Mouse (Mus musculus) cerebellum, adult 9-10 months (tissue): ENCODE measurements at regions not wholly inside any gene's neighbourhood (a gene's known extent, or its start where the extent isn't known, plus 50 kb on each side); places are given as distances from the start of the nearest gene placed in this dataset.

Experiments used
- DNase-seq: peaks from one replicate; pipeline ENCODE4 v3.0.0; 2022

DNA sequence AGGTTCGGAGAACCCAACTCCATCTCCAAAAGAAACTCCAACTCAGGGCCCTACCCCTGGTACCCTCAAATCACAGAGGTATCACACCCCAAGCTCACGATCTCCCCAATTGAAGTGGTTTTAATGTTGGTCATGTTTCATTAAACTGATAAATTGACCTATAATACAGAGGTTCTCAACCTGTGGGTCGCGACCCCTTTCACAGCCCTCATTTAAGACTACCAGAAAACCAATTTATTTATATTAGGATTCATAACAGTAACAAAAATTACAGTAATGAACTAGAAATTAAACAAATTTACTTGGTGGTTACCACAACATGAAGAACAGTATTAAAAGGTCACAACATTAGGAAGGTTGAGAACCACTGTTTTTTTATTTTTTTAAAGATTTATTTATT, 67.4 kb upstream of the Rad23b start:
- DNase-seq, result no peak

DNA sequence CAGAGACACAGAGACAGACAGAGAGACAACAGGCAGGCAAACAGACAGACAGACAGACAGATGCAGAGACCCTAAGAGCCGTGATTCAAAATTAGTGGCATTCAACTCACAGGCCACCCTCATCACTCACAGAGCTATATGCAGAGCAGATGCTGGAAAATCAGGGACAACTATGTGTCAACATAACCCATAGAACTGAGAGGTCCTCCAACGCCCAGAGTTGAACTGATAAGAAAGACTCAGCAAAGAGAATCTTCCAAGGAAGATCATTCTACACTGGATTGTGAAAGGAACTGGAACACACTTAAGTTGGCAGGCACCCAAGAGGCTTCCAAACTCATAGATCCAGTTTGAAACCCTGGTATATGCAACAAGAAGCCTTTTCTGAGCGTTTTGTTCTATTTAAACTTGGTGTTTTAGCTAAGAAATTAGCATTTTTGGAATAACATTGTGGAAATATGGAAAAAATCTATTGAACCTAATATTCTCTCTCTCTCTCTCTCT, 65.1 kb upstream of the Rad23b start:
- no peak for DNase-seq

DNA sequence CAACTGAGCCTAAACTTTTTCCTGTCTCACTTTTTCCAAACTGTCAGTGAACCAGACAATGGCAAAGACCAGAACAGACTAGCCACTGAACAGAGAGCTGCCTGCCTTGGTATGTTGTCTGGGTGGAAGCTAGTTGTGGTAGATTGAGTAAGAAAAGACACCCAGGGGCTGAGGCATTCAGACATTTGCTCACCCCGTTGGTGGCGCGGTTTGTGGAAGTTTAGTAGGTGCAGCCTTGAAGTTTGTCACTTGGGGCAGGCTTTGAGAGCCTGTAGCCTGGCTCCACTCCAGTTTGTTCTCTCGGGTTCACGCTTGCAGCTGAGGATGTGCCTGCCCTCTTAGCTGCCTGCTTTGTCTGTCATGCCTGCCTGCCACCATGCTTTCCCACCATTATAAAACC, 64.2 kb upstream of the Rad23b start:
- no peak for DNase-seq

DNA sequence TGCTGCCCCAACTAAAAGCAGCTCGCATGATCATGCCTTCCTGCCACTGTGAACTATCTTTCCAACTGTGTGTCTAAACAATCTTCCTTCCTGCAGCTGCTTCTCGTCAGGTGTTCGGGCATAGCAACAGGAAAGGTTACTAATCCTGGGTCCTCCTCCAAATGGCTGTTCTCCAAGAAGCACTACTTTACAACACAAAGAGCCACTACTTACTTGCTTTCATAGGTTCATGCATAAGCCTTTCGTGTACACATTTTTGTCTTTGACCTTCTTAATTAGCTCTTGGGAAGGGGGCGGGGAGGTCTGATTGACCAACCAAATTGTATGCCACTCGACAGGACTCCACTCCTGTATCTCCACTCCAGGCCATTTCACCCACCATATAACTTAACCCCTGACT, 61.4 kb upstream of the Rad23b start:
- DNase-seq, result no peak

DNA sequence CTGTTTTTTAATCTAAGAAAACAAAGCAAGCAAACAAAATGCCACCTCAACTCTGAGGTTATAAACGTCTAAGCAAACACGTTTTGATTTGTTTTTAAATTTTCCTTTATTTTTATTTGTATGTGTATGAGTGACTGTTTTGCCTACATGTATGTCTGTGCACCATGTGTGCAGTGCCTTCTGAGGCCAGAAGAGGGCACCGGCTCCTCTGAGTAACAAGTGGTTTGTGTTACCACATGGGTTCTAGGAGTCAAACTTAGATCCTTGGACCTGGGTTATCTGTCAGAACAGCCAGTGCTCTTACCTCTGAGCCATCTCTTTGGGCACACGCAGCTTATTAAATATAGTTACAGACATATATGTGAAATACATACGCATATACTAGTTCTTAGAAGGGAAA, 57.6 kb upstream of the Rad23b start:
- DNase-seq, result no peak

DNA sequence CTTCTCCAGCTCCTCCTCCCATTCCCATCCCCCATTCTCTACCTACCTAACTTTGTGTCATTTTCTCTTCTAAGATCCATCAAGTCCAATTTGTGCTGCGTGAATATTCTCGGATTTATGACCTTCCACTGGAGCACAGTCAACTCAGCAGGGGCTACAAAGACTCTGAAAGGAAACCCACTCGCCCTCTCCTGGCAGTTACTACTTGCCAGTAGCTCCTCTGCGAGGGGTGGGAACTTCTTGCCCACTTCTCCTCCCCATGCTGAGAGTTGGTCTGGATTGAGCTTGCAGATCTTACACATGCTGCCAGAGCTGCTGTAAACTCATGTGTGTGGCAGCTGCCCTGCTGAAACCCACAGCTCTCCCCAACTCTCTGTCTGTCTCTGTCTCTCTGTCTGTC, 57.1 kb upstream of the Rad23b start:
- DNase-seq, result no peak

DNA sequence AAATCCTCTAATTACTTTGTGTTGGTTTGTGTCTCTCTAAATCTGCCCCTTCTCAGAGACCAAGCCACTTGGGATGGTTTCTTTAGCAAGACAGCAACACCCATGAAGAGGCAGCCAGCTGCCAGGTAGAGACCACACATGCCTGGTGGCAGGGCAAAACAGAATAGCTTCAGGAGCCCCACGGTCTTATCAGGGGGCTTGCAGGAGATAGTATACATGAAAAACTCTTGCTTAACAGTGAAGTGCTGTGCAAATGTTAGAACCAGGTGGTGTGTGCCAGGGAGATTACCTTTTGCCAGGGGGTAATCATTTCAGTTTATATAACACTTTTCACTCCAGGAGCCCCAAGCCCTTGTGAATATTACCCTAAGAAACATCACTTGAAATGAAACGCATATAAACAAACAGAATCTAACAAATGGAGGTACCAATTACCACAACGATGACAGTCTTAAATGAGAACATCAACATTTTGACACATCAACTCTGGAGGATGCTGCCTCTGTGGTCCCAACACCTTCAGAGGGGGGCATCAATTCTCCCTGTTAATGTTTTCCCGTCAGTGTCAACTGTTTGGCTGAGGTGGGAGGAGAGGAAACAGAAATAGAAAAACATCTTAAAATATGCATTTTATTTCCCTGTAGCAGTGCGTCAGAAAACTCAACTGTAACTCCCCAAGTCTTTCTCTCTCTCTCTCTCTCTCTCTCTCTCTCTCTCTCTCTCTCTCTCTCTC, 56.3 kb upstream of the Rad23b start:
- DNase-seq, result no peak

DNA sequence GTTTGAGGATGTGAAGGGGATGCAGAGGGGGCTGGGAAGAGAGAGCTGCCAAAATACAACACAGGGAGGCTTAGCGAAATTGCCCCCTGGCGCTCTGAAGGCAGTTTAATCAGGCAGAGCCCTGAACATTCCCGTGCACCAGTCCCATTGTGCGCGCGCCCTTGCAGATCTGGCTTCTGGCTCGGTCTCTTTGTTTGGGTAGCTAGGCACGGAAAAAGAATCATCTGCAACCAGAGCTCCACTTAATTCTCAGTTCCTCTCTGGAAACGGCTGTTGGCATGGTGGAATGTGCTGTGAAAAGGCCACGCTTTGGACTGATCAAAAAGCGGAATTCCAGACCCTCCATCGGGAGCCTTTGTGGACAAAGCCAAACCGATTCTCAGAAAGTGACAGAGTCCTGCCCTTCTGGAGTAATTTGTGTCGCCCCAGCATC, 55.6 kb upstream of the Rad23b start:
- peak; percentile 7 for DNase-seq

DNA sequence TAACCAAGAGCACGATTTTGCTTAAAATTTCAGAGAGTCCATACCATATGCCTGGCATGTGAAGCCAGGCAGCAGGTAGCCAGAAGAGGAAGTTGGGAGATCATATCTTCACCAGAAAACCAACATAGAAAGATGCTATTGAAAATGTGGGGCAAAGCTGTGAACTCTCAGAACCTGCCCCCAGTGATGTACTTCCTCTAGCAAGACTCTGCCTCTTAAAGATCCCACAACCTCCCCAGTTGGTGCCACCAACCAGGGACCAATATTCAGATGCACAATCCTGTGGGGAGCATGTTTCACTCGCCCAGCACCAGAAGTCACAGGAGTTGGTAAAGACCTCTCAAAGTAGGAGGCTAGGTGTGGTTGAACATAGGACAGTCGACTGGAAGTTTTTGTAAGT, 52.0 kb upstream of the Rad23b start:
- no peak for DNase-seq
